9 mouse cellular contexts compared by ENCODE assay signal in the genomic region with DNA sequence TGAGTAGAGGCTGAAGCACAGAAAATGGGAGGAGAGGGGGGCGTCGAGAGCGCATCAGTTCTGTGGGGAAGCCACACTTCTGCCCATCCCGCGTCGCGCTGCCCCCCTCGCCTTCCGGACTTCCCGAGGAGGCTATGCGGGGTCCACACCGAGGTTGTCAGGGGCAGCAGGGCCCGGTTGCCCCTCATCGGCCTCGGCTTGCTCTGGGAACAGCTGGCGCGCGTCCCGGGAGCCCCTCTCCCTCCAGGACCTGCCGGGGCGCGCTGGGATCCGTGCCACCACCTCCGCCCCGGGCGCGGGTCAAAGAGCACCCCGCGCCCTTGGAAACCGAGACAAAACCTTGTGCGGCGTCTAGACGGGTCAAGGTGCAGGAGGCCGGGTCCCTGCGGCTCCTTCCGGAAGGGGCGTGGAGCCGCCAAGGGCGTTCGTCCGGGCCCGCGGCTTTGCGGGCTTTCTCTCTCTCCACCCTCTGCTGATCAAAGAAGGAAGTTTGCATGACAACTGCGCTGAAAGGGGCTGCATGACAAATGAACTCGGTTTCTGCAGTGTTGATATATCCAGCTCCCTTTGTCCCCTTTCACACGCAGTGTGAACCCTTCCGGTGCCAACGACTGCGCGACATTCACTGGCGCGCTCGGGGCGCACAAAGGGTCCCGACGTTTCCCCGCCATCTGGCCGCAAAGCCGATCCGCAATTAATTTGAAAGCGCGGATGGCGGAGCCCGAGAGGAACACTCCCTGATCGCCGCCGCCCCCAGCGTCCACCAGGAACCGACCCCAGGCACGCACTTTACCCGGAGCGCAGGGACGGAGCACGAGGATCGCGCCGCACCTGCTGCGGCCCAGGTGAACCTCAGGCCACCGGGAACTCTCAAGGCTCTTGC. TPM values are rescaled to one million over a fixed set of nuclear protein-coding genes. Genes with fewer than 3 reads are reported as not detected.
A peak's percentile ranks its signal among the peaks of the same experiment; 100 is the strongest.
DNase-seq lines count a peak whose midpoint lies in the region; ATAC-seq lines count a peak whose summit lies in the region.
"Had no signal": no experiment of that assay in that cellular context is flagged by ENCODE, and none has a peak within 500 bp of the region (broad histone marks: within the 10 kb centered on the region; RNA-seq: fewer than 3 reads in every experiment).

No protein-coding gene starts in this region.

- H3K4me3 ChIP-seq in hindbrain, embryonic 11.5 days (ENCODE audit: low read depth, low read length) = peak overlapping the region; percentile 50
- H3K4me3 ChIP-seq in limb, embryonic 13.5 days = peak overlapping the region; percentile 30

- peaks cover 4% of the 10 kb centered on the region; the same call in 1 of the 2 replicates for H3K4me1 ChIP-seq in hindbrain, embryonic 11.5 days (replicated peaks; ENCODE audit: control insufficient read depth, insufficient read depth, low read length)
- peaks cover 8% of the 10 kb centered on the region for H3K4me1 ChIP-seq in limb, embryonic 13.5 days

- no peaks in the 10 kb centered on the region for H3K9me3 ChIP-seq in hindbrain, embryonic 11.5 days (ENCODE audit: control insufficient read depth, low read length)
- no peaks in the 10 kb centered on the region for H3K9me3 ChIP-seq in limb, embryonic 13.5 days

- intact Hi-C loops in heart, postnatal 36 days (cut with DNase I) = no loop called here

- under 1% methylated on average over 79 of the region's 80 CpGs for WGBS in hindbrain, embryonic 11.5 days
- WGBS in limb, embryonic 13.5 days = under 1% methylated on average over 80 of the region's 80 CpGs

- peak; percentile 83 for DNase-seq in heart, adult 11 months
- no peak for DNase-seq in heart, postnatal 36 days
- peak; percentile 78 for DNase-seq in cerebellum, adult 9-11 months
- DNase-seq in hindbrain, embryonic 11.5 days (ENCODE audit: low spot score) = peak; percentile 83
- peak; percentile 52 for DNase-seq in retina, embryonic 14.5 days (ENCODE audit: low spot score)
- no peak for DNase-seq in urinary bladder, postnatal 10 days (ENCODE audit: low spot score)
- DNase-seq in lung, postnatal 10 days = no peak

- H3K27me3 ChIP-seq in hindbrain, embryonic 11.5 days (ENCODE audit: control insufficient read depth, insufficient read depth, low read length) = peaks cover 37% of the 10 kb centered on the region
- H3K27me3 ChIP-seq in limb, embryonic 13.5 days = peaks cover 95% of the 10 kb centered on the region

- ATAC-seq in hindbrain, embryonic 11.5 days (ENCODE audit: low FRiP score) = peak; percentile 88
- ATAC-seq in limb, embryonic 13.5 days (ENCODE audit: low FRiP score, low read depth) = no peak

- H3K4me2 ChIP-seq in hindbrain, embryonic 11.5 days (replicated peaks; ENCODE audit: low read depth, low read length) = peak overlapping the region; percentile 78
- peak overlapping the region; percentile 60 for H3K4me2 ChIP-seq in limb, embryonic 13.5 days (replicated peaks)

- H3K27ac ChIP-seq in hindbrain, embryonic 11.5 days (ENCODE audit: low read depth, low read length) = peak overlapping the region; percentile 84
- H3K27ac ChIP-seq in limb, embryonic 13.5 days = no peak overlapping the region

- H3K9ac ChIP-seq in hindbrain, embryonic 11.5 days (ENCODE audit: low read depth, low read length) = peak overlapping the region; percentile 53
- no peak overlapping the region for H3K9ac ChIP-seq in limb, embryonic 13.5 days

- no peaks in the 10 kb centered on the region for H3K36me3 ChIP-seq in hindbrain, embryonic 11.5 days (ENCODE audit: control insufficient read depth, insufficient read depth, low read length)
- no peaks in the 10 kb centered on the region for H3K36me3 ChIP-seq in limb, embryonic 13.5 days

RNA-seq across cellular contexts. Expression of a gene that starts 35.8 kb away (rescaled TPM):
- not detected for total RNA-seq in heart, postnatal 36 days (2021)
- polyA plus RNA-seq in hindbrain, embryonic 11.5 days (2014; fragmentation: Nextera tagmentation; extraction: Ambion mirVana) = 63.4 and 73.6 TPM in 2 replicates
- 0.09 TPM in 2 replicates for polyA plus RNA-seq in limb, embryonic 13.5 days (2015; fragmentation: Nextera tagmentation; extraction: Ambion mirVana)

RNA-seq across cellular contexts. Expression of a gene that starts 44.3 kb away (rescaled TPM):
- total RNA-seq in heart, postnatal 36 days (2021) = not detected
- 1.1 and 1.2 TPM in 2 replicates for polyA plus RNA-seq in hindbrain, embryonic 11.5 days (2014; fragmentation: Nextera tagmentation; extraction: Ambion mirVana)
- polyA plus RNA-seq in limb, embryonic 13.5 days (2015; fragmentation: Nextera tagmentation; extraction: Ambion mirVana) = not detected in 2 replicates
- polyA plus RNA-seq: gonadal fat pad, adult 2 months had no signal

Comparison
In these comparisons a context has a peak if more than half of its experiments do, and no peak if none do; other contexts are left out.
1. DNase-seq: peak in heart, adult 11 months (single experiment), cerebellum, adult 9-11 months (single experiment), hindbrain, embryonic 11.5 days (single experiment) and retina, embryonic 14.5 days (single experiment); none in heart, postnatal 36 days (0 of 2), urinary bladder, postnatal 10 days (single experiment) and lung, postnatal 10 days (single experiment).
2. RNA of a gene that starts 35.8 kb away (polyA plus RNA-seq): 63.4 to 73.6 TPM in hindbrain, embryonic 11.5 days; 0.09 TPM in limb, embryonic 13.5 days; every median in the first group is over 10 times any median in the second.